Mouse (Mus musculus) hindbrain, embryonic 14.5 days (tissue): ENCODE measurements around the gene Atp9a. TPM values are rescaled to one million over a fixed set of nuclear protein-coding genes. Genes with fewer than 3 reads are reported as not detected.
A peak's percentile ranks its signal among the peaks of the same experiment; 100 is the strongest.

Experiments used
- ATAC-seq: fragments of 200-750 bp; cut with Nextera tagmentation; 2 replicates; pipeline ENCODE4 v1.8.0; 2017; ENCODE audit warnings: moderate number of reproducible peaks, mild to moderate bottlenecking, moderate TSS enrichment, moderate library complexity; ENCODE audit not compliant: low FRiP score
- DNase-seq: peaks from one replicate; pipeline ENCODE4 v3.0.0-alpha.2; 2015; ENCODE audit warnings: low spot score
- H3K27ac ChIP-seq: fragments of 300-500 bp; sonication (generic); 2 replicates; pipeline ENCODE4 v1.5.1; 2014; ENCODE audit warnings: mild to moderate bottlenecking, moderate library complexity
- H3K27me3 ChIP-seq: fragments of 300-500 bp; sonication (generic); 2 replicates; pipeline ENCODE4 v1.6.1; 2014; ENCODE audit warnings: mild to moderate bottlenecking, low read length, mixed read lengths; ENCODE audit not compliant: control insufficient read depth, insufficient read depth
- H3K36me3 ChIP-seq: fragments of 300-500 bp; sonication (generic); replicated peaks from 2 replicates; pipeline ENCODE4 v1.6.1; 2014; ENCODE audit not compliant: control insufficient read depth, insufficient read depth
- H3K4me1 ChIP-seq: fragments of 300-500 bp; sonication (generic); replicated peaks from 2 replicates; pipeline ENCODE4 v1.6.1; 2014; ENCODE audit warnings: antibody characterized with exemption, low read length, mixed read lengths; ENCODE audit not compliant: control insufficient read depth, insufficient read depth
- H3K4me2 ChIP-seq: fragments of 300-500 bp; sonication (generic); replicated peaks from 2 replicates; pipeline ENCODE4 v1.6.1; 2014; ENCODE audit warnings: mild to moderate bottlenecking, moderate library complexity
- H3K4me3 ChIP-seq: fragments of 300-500 bp; sonication (generic); replicated peaks from 2 replicates; pipeline ENCODE4 v1.5.1; 2014; ENCODE audit warnings: mild to moderate bottlenecking, low read length
- H3K9ac ChIP-seq: fragments of 300-500 bp; sonication (generic); 2 replicates; pipeline ENCODE4 v1.6.1; 2014
- H3K9me3 ChIP-seq: fragments of 300-500 bp; sonication (generic); 2 replicates; pipeline ENCODE4 v1.6.1; 2016; ENCODE audit warnings: low read length; ENCODE audit not compliant: control insufficient read depth
- WGBS: fragments of 180-500 bp; shearing (Covaris S2); extraction: QIAGEN DNeasy Blood & Tissue Kit; methylation state at CpG from one replicate; pipeline ENCODE4 v1.1.7; 2014; 5-methylcytosine and 5-hydroxymethylcytosine counted together
- polyA plus RNA-seq: library from polyadenylated mRNA; unstranded; fragments of >200 nt; fragmentation: Nextera tagmentation; extraction: Ambion mirVana; gene quantifications from 2 replicates; pipeline ENCODE4 v1.2.1, GENCODE M21; 2014

Gene Atp9a
- polyA plus RNA-seq, 1 experiment from 2014 or later = 77.1 TPM

- DNase-seq (no peak), ATAC-seq (no peak)
- peaks cover 17% of the 10 kb centered on the region; the same call in 1 of the 2 replicates for H3K4me1 ChIP-seq
- 91% methylated on average over 9 of the region's 9 CpGs for WGBS
- peaks cover 44% of the 10 kb centered on the region for H3K36me3 ChIP-seq
- no peak overlapping the region for H3K4me3 ChIP-seq
- H3K27me3 ChIP-seq = no peaks in the 10 kb centered on the region
- H3K9me3 ChIP-seq = no peaks in the 10 kb centered on the region
- H3K9ac ChIP-seq = no peak overlapping the region
- H3K4me2 ChIP-seq = no peak overlapping the region
- H3K27ac ChIP-seq = no peak overlapping the region
These were observed 60.7 kb downstream of the Atp9a start for GRCm38 (mm10) chr2:168681531-168681930.

- WGBS = 29% methylated on average over 19 of the region's 19 CpGs
These were observed 62.6 kb downstream of the Atp9a start for GRCm38 (mm10) chr2:168679381-168680199.

GRCm38 (mm10) chr2:168678662-168679294, 63.4 kb downstream of the Atp9a start:
- Histone ChIP-seq H3K9ac (0 out of 2 replicates have a peak overlapping the region, but pooled peaks have one; percentile 6), H3K36me3 (peaks cover 60% of the 10 kb centered on the region), H3K27me3 (no peaks in the 10 kb centered on the region), H3K9me3 (no peaks in the 10 kb centered on the region), H3K4me2 (peak overlapping the region; percentile 15; the same call in 1 of the 2 replicates), H3K27ac (peak overlapping the region; percentile 89), H3K4me3 (no peak overlapping the region), H3K4me1 (peaks cover 15% of the 10 kb centered on the region; the same call in 1 of the 2 replicates)
- ATAC-seq = peak; percentile 90
- WGBS = 40% methylated on average over 15 of the region's 15 CpGs
- peak; percentile 81 for DNase-seq

More at GRCm38 (mm10) chr2:168679381-168680199, 62.6 kb downstream of the Atp9a start:
- no peaks in the 10 kb centered on the region for H3K9me3 ChIP-seq
- H3K4me1 ChIP-seq = peaks cover 17% of the 10 kb centered on the region; the same call in 1 of the 2 replicates
- ATAC-seq (0 out of 2 replicates have a peak, but pooled peaks have one; percentile 19), DNase-seq (no peak)
- H3K4me3 ChIP-seq = no peak overlapping the region
- peak overlapping the region; percentile 89 for H3K27ac ChIP-seq
- H3K9ac ChIP-seq = 0 out of 2 replicates have a peak overlapping the region, but pooled peaks have one; percentile 6
- H3K27me3 ChIP-seq = no peaks in the 10 kb centered on the region
- peak overlapping the region; percentile 15; the same call in 1 of the 2 replicates for H3K4me2 ChIP-seq
- peaks cover 53% of the 10 kb centered on the region for H3K36me3 ChIP-seq

GRCm38 (mm10) chr2:168677650-168678049, 64.6 kb downstream of the Atp9a start:
- Histone ChIP-seq H3K36me3 (peaks cover 63% of the 10 kb centered on the region), H3K4me1 (peaks cover 15% of the 10 kb centered on the region; the same call in 1 of the 2 replicates), H3K27ac (peak overlapping the region; percentile 89), H3K27me3 (no peaks in the 10 kb centered on the region), H3K9ac (no peak overlapping the region), H3K4me2 (no peak overlapping the region), H3K9me3 (no peaks in the 10 kb centered on the region), H3K4me3 (no peak overlapping the region)
- peak; percentile 51 for ATAC-seq
- 28% methylated on average over 9 of the region's 9 CpGs for WGBS
- peak; percentile 29 for DNase-seq

GRCm38 (mm10) chr2:168671724-168672123, 70.5 kb downstream of the Atp9a start:
- WGBS = 93% methylated on average over 9 of the region's 9 CpGs
- ATAC-seq = no peak

GRCm38 (mm10) chr2:168670241-168670640, 72.0 kb downstream of the Atp9a start:
- Histone ChIP-seq H3K27me3 (no peaks in the 10 kb centered on the region), H3K36me3 (peaks cover 75% of the 10 kb centered on the region), H3K9me3 (no peaks in the 10 kb centered on the region), H3K4me3 (no peak overlapping the region), H3K4me1 (no peaks in the 10 kb centered on the region), H3K4me2 (no peak overlapping the region), H3K9ac (no peak overlapping the region), H3K27ac (no peak overlapping the region)
- 84% methylated on average over 14 of the region's 14 CpGs for WGBS
- ATAC-seq (no peak), DNase-seq (no peak)

More at GRCm38 (mm10) chr2:168671724-168672123, 70.5 kb downstream of the Atp9a start:
- Histone ChIP-seq H3K27ac (no peak overlapping the region), H3K4me2 (no peak overlapping the region), H3K36me3 (peaks cover 79% of the 10 kb centered on the region), H3K27me3 (no peaks in the 10 kb centered on the region), H3K9me3 (no peaks in the 10 kb centered on the region), H3K9ac (no peak overlapping the region), H3K4me3 (no peak overlapping the region), H3K4me1 (no peaks in the 10 kb centered on the region)
- DNase-seq = no peak

GRCm38 (mm10) chr2:168669762-168670161, 72.4 kb downstream of the Atp9a start:
- ATAC-seq = no peak
- Histone ChIP-seq H3K36me3 (peaks cover 75% of the 10 kb centered on the region), H3K9me3 (no peaks in the 10 kb centered on the region), H3K27me3 (no peaks in the 10 kb centered on the region), H3K9ac (no peak overlapping the region), H3K4me1 (no peaks in the 10 kb centered on the region), H3K4me3 (no peak overlapping the region), H3K4me2 (no peak overlapping the region), H3K27ac (no peak overlapping the region)
- 76% methylated on average over 13 of the region's 13 CpGs for WGBS
- no peak for DNase-seq

- DNase-seq (no peak), ATAC-seq (no peak)
- Histone ChIP-seq H3K4me1 (no peaks in the 10 kb centered on the region), H3K9me3 (no peaks in the 10 kb centered on the region), H3K4me2 (no peak overlapping the region), H3K27me3 (no peaks in the 10 kb centered on the region), H3K4me3 (no peak overlapping the region), H3K9ac (no peak overlapping the region), H3K36me3 (peaks cover 67% of the 10 kb centered on the region), H3K27ac (no peak overlapping the region)
- WGBS = 89% methylated on average over 13 of the region's 13 CpGs
These were observed 74.5 kb downstream of the Atp9a start for GRCm38 (mm10) chr2:168667745-168668144.

GRCm38 (mm10) chr2:168665680-168666079, 76.5 kb downstream of the Atp9a start:
- Histone ChIP-seq H3K27me3 (no peaks in the 10 kb centered on the region), H3K4me2 (no peak overlapping the region), H3K4me1 (no peaks in the 10 kb centered on the region), H3K4me3 (no peak overlapping the region), H3K36me3 (peaks cover 63% of the 10 kb centered on the region), H3K27ac (no peak overlapping the region), H3K9ac (no peak overlapping the region), H3K9me3 (no peaks in the 10 kb centered on the region)
- 93% methylated on average over 4 of the region's 4 CpGs for WGBS
- ATAC-seq (no peak), DNase-seq (no peak)
